Mouse (Mus musculus) thymus, postnatal 14 days (tissue): Measurements from ENCODE around the gene Otogl.

Source experiments
- DNase-seq: peaks from one replicate; pipeline ENCODE4 v3.0.0; 2021

Gene Otogl

DNA sequence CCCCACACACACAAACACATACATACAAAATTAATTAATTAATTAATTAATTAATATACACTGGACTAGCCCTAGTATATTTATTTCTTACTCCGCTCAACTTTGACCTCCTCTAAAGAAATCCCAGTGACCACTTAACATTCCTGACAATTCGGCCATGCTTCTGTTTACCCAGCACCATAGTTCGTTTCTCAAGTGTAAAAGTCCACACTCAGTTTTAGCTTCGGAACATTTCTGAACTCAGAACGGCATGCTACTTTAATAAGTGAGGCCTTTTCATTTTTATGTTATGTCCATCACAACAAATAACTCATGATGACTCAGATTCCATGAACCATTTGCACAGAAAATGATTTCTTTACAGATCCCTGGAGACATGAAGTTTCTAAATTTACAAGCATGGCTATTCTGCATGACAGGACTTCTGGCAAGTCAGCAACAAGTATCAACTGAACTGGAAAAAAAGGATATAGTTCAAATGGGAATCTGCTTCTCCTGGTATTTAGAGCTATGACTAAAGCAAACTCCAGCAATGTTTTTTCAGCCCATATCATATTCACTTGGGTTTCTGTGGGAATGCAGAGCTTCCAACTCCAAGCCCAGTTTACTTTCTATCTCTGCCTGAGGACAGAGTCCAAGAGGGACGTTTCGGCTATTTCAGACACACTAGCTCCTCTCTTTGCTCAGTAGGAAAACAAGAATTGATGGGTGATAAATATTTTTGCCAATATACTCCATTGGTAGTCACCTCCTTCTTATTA is 6.5 kb downstream of the Otogl start:
- DNase-seq: no peak

DNA sequence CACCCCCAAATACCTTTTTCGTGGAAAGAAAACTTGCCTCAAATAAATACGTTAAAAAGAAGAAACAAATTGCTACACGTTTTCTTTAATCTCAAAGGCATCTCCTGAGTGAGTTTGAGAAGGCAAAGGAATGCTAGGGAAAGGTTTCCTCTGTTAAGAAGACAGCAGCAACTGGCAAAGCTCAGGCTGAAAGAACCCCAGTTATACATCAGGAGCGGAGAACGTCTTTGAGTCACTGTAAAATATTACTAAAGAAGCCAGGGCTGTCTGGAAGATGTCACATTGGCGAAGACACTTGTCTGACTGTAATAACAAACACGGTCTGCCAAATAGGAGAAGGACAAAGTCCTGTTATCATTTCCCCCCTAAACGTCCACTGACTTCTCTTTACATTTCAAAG is 10.0 kb downstream of the Otogl start:
- no peak for DNase-seq

DNA sequence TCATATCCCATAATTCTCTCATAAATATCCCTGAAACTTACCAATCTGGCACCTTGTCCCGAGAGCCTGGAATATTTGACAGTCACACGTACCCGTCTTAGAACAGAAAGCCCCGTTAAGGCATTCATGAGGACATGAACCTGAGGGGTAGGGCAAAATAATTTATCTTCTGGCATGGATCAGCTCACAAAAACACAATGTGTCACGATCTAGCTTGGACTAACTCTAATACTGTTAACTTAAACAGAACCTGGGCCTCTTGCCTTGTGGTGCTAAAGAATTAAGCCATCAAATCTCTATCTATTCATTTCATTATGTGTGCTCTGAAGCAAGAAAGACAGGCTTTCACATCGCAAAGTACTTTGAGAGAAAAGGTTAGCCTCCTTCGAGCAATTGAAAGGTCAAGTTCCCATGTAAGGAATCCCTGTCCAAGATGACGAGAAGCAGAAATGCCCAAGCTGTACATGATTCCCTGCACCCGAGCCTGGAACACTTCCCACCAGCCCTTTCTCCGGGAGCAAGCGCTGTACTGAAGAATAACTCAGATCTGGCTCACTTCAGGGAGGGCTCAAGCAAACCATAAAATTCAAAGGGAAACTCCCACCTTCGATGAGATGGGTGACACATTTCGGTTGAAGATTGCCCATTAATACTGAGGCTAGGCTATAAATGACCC is 10.6 kb downstream of the Otogl start:
- DNase-seq: no peak

- no peak for DNase-seq
Observed at GRCm38 (mm10) chr10:107899946-107900345, 12.0 kb downstream of the Otogl start.

- DNase-seq: no peak
Observed at GRCm38 (mm10) chr10:107896158-107896557, 15.8 kb downstream of the Otogl start.

DNA sequence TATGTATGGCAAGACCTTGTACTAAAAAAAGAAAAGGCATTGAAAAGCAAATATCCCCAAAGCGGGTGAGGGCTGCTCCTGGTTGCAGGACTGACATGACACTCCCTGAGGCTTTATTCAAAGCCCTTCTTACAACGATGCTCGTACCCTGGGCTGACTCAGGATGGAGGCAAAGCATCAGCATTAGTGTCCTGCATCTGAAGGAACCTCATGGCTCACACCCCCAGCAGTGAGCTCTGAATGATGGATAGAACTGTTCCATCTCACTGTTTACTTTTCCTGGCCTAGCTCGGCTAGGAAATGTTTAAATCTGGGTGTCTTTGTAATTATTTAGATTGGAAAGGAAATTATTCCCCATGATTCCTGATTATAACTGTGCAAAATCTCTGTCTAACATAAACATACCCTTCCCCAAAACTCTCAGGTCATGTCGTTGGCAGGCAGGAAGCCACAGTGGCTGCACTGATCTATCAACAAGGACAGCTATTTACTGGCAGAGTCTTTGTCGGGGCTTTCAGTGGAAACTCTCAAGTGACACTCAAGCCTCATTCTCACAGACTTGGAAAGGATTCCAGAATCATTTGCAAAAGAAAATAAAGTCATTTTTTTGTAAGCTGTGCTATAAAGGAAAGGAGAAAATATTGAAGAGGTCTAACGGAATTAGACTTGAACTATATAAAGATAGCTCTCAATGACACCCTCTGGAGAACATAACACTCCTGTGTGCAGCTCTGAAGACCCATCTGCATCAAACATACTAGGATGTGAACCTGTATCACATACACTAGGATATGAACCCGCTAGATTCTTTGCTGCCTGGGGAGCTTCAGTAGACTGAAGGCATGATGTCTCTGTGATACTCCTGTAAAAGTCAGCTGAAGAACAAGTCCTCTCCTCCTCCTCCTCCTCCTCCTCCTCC is 17.0 kb downstream of the Otogl start:
- DNase-seq: no peak

DNA sequence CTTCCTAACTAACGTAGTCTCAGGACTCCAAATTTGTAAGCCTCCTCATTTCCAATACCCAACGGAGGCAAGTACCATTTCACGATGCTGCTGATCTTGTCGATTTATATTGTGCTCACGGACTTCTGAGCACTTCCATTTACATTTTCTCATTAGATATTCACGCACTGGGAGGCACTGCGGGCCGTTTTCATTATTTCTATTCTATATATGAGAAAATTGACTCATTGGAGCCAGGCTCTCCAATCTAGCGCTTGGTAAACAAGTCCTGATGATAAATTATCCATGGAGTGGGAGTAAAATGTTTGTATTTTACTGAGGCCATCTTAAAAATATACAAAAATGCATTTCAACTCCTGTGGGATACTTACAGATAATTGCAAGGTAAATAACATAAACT is 21.5 kb downstream of the Otogl start:
- DNase-seq: no peak

- DNase-seq: peak; percentile 42
Observed at GRCm38 (mm10) chr10:107872542-107872941, 39.4 kb downstream of the Otogl start.

GRCm38 (mm10) chr10:107872109-107872508 is 39.8 kb downstream of the Otogl start:
- no peak for DNase-seq

- no peak for DNase-seq
Observed at GRCm38 (mm10) chr10:107870540-107870939, 41.4 kb downstream of the Otogl start.

GRCm38 (mm10) chr10:107868904-107869303 is 43.0 kb downstream of the Otogl start:
- peak; percentile 45 for DNase-seq

GRCm38 (mm10) chr10:107867414-107867813 is 44.5 kb downstream of the Otogl start:
- no peak for DNase-seq

DNA sequence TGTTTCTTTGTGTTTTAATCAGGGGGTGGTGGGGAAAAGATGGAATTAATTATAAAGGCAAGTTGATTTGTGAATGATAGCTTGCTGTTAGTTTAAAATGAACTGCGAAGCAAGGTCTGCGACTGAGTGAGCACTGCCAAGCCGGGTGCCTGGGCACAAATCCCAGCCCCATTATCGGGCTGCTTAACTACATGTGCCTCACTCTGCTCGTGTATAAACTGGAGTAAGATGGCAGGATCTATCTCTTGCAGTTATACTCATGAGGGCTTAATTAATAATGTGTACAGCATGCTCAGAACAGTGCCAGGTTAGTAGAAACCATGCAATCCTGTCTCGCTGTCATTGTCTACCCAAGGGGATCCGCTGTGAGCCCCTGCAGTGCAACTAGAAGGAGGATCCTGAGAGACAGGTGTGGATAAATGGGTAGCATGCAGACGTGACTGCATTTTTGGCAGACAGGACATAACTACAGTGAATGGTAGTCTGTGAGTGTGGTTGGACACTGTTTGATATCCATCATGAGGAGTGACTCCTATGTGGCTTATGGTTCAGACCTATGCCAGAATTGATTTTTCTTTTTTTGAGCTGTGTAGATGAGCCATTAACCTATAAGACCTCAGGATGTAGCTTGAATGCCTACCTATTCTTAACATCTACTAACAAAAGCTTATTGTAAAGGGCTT is 51.6 kb downstream of the Otogl start:
- no peak for DNase-seq

DNA sequence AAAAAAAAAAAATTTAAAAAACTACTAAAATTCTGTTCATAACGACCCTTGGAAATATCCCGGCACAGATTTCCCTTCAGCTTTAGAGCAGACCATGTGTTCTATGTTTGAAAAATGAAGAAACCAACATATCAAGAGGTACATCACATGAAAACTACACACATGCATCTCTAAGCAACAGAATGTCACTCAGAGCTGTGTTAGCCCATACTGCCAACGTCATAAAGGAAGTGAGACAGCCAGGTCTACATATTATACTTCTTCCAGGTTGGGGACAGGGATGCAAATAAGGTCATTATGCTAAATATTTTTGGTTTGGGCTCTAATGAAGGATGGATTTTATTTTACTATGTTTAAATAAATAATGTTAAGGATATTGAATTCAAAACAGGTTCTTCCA is 52.7 kb downstream of the Otogl start:
- DNase-seq: no peak

- DNase-seq: peak; percentile 42
Observed at GRCm38 (mm10) chr10:107858684-107859083, 53.2 kb downstream of the Otogl start.

GRCm38 (mm10) chr10:107844906-107845305 is 67.0 kb downstream of the Otogl start:
- no peak for DNase-seq

- no peak for DNase-seq
Observed at GRCm38 (mm10) chr10:107834452-107835239, 77.3 kb downstream of the Otogl start.

DNA sequence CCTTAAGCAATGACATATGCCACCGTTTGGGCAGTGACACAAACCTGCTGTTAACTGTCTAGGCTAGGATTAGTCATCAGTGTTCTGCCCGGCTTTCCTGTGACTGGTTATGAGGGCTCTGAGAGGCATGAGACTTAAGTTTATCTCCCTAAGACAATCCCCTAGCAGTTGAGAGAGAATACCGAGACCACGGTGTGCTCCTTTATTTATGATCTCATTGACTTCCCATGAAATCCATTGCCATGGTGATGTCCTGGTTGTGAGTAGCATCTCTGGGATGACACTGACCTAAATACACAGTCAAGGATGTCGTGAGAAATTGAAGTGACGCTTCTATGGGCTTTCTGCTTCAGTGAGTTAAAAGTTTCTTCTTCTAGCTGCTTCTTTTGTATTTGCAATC is 82.8 kb downstream of the Otogl start:
- no peak for DNase-seq

DNA sequence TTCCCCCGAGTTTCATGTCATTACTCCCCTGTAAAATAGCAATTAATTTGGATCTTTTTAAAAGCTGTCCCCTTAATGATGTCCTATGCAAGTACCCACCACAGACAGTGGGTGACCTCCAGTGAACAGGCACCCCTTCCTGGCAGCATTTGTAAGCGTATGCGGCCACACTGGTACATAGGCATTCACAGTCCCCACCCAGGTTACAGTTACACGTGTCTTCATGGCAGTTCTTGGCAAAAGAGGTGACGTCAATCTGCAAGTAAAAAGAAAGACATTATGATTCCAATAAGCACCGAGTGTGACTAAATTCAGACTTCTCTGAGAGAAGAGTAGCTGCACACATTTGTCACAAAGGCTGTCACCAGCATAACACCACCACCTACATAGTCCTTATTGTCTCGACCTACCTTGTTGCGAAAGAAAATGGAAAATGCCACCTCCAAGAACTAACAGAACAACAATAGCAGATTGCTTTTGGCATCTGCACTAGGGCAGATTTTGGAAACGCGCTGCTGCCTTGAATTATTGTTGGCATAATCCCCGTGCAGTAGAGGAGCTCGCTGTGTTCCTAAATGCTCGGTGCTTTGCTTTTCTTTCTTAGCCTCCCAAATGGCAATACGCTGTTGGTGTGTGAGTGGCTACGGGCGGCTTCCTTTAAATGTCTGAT is 98.0 kb downstream of the Otogl start:
- no peak for DNase-seq

DNA sequence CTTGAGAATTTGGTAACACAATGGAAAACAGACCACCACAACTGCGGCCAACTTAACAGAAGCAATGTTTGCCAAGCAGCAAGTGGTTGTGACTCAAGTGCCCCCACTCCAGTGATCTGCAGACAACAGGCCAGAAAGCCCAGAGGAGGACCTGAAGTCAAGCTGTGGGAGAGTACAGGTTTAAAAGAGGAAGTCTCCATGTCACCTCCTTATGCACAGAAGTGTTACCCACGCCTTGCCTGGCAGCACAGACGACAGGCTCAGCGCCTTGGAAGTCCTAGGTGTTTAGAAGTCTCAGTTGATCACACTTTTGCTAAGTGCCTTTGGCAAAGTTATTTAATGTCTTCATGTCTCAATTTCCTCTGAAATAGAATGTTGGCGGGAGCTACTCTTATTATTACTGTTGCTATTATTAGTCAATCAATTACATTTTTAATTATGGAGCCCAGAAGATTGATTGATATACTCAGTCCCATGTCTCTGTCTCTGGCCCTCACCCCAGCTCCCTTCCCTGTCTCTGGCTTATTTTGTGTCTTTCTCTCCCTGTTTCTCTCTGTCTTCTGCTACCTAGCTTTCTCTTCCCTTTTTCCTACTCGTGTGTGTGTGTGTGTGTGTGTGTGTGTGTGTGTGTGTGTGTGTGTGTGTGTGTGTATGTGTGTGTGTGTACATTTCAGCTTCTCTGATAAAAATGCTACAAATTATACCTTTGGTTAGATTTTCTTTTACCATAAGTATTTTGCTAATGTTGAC is 101.1 kb downstream of the Otogl start:
- no peak for DNase-seq

DNA sequence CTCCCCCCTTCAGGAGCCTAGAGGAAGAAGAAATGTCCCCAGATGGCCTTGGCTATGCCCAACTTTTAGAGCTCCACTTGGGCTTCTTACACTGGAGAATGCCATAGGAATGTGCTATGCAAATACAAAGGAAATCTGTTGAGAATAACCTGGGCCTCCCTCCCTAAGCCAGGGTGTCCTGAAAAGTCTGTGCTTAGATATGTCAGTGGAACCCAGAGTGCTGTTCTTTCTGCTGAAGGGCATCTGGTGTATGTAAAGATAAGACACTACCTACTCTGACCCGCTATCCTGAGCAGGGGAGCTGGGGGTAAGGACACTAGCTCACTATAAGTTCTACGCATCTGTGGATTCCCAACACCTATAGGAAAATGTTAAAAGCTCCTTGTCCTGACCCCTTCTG is 106.7 kb downstream of the Otogl start:
- no peak for DNase-seq
